Mouse (Mus musculus) natural killer cell, adult 2 months (primary cell): ENCODE results near the gene Vps13d.

Experiments used
- DNase-seq, 2 experiments: peaks; one replicate each; pipeline ENCODE4 v3.0.0; 2022; ENCODE audit warnings: low spot score in 2 of 2

The Vps13d gene

DNA sequence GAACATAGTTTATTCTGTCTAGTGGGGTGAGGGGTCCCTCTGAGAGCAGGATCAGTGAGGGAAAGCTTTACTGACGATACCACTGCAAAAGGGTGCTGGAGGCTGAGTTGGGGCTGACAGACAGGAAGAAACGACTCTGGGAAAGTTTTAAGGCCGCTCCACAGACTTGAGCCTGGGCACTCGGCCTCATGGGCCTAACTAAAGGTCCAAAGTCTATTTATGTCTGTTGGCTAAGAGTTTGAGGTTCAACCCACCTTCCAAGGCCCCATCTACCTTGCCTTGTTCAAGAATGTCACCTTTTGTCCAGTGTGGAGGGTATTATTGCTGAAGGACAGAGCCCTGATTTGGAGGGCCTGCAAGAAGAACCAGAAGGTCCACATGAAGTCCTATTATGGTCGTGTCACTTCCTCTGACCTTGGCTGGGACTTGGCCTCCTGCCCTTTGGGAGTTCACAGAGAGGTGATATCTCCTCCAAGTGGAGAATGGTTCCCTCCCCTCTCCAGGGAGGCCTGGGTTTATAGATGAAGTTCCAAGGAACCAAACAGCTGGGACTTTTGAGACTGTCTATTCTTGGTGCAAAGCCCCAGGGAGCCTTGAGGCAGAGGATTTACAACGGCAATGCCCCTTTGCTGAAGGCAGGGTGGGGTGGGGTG lies 246.9 kb downstream of the Vps13d start:
- DNase-seq, result no peak

DNA sequence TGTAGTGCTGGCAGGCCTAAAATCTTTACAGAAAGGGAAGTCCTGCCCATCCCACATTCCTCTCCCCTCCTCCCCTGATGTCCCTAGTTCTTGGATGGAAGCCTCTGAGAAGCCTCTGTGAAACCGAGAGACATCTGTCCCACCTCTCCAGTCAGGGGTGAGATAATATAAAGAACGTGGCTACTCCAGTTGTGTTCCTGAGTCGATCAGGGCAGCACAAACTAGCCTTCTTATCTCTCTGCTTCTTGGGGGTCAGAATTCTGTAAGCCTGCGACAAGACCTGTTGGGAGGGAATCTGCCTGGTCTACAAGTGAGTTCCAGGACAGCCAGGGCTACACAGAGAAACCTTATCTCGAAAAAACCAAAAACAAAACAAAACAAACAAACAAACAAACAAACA lies 251.5 kb downstream of the Vps13d start:
- no peak for DNase-seq

DNA sequence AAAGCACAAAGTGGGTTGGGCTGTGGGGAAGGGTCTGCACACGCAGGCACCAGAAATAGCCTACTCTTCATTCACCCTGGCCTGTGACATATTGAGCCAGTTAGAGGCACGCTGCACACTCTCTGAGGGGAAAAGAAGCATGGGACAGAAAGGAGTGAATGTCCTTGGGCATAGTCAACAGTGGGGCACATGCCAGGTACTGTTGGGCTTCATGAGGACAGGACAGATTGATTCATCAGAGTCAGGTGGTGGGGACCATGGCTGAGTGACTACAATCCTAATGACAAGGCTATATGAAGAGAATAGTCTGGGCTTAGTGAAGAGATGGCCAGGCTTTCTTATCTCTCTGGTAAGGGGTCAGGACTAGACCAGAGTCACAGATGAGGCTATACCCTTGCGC lies 252.4 kb downstream of the Vps13d start:
- no peak for DNase-seq

DNA sequence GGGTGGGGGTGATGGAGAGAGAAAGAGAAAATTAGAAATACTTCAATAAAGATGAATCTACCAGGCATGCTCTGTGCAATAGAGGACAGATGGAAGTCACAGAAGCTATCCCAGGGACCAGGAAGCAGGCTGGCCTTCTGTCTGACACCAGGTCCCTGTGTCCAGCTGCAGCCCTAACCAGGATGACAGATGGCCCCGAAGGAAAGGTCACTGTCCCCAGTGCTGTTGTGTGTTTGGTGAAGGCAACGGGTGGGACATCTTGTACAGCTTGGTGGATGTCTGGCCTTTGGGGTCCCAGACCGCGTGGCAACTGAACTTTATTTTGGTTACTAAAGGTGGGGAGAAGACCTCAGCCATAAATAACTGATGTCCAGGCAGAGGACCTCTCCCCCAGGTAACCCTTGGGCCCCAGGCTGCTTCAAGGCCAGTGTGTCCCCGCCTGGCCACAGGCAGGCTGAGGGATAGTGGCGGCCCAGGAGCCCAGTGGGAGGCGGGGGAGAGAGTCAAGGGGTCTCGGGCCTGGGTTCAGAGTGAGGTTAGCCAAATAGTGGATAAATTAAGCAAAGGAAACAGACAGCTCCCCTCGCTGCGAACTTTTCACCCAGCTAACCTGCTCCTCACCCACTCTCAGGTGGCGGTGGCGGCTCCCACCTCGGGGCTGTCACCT lies 253.9 kb downstream of the Vps13d start:
- no peak for DNase-seq

DNA sequence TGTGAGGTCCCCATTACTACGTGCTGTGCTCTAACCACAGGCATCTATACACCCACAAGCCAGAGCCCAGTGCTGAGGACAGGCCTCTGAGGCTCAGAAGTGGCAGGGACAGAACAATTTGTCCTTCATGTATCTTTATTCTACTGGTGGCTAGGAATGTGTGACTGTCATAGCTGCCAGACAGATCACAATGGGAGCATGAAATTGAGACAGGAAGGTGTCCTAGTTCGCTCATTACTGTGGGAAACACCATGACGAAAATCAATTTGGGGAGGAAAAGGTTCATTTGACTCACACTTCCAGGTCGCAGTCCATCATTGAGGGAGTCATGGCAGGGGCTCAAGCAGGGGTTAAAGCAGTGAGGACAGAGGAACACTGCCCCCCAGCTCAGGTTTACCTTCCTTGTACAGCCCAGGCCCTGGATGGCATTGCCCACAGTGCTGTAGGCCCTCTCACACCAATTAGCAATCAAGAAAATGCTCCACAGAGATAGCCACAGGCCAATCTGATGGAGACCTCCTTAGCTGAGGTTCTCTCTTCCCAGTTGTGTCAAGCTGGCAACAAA lies 254.9 kb downstream of the Vps13d start:
- DNase-seq, result no peak

DNA sequence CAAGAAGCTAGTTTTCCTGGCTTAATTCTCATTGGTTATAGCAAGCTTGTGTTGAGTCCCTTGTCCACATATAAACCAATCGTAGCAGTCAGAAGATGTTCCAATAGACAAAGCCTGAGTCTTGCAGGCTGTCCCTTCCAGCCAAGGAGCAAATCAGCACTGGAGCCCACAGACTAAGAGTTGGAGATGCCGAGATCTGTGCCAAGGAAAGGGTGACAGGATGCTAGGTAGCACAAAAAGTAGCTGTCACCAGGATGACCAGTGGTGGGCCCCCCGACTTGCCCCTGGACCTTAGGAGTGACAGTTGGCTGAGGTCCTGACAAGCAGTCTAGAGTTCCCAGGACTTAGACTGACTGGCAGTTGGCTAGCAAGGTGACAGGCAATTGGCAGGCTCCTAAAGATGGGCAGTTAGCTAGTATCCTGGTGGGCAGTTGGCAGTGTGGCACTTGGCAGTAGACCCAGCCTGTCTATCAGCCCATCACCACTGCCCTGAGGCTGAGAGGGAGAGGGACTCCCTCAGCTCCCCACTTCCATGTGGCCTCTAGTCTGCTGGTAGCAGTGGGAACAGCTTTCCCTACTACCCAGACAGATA lies 258.1 kb downstream of the Vps13d start:
- no peak for DNase-seq

DNA sequence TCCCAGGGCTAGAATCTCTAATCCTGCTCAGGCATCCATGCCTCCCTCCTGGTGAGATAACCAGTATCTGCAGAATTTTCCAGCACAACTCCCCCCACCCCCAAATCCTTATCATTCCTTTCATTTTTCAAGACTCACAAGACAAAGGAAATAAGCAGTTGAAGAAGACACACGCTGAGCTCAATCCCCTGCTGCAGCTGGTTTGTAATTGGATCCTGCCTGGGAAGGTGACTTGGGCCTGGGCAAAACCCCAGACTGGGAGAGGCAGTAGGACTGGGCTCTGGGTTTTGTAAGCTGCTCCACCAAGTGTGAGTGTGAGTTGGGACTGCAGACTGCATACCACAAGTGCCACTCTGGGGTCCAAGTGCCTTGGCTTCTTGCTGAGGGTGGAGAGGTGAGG lies 260.3 kb downstream of the Vps13d start:
- DNase-seq, result no peak

DNA sequence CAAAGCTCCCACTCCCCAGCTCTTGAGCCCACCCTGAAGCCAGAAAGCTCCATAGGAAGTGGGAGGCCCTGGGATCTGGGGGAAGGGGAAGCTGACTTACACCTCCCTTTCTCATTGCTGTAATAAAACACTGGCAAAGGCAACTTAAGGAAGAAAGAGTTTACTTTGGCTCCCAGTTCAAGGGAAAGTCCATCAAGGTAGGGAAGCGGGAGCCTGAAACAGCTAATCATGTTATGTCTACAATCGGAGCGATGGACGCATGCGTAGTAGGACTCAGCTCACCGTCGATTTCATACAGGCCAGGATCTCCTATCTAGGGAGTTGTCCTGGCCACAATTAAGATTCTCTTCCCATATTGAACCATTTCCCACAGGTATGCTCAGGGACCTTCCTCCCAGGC lies 263.6 kb downstream of the Vps13d start:
- no peak for DNase-seq

DNA sequence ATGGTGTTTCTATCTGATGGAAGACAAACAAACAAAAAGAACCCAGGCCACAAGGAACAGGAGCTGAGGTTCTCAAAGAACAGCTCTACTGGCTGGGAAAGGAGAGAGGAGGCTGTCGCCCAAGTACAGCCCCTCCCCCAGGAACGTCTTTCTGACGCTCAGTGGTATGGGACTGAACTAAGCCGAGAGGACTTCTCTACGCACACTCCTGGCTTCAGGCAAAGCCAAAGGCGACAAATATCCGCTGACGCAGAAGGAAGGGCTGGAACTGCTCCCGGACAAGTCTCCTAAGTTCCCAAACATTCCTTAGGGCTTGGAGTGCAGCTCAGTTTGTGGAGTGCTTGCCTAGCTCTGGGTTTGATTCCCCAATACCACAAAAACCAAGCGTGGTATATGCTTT lies 264.4 kb downstream of the Vps13d start:
- DNase-seq, result no peak

DNA sequence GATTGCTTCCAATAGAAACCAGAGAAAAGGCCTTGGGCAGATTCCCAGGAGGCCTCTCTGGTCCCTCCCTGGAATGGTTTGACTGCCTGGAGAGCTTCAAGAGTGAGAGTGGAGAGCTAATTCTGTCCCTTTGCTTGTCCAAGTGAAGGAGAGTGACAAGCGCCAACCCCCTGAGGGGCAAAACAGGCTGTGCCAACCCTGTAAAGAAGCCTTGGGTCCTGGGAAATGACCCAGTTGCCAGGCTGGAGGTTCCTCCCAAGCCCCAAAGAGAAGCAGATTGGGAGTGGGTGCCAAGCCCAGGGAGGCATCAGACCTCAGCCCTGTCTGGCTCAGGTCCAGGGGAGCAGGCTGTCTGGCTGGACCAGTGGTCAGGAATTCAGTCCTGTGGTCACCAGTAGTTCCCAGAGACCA lies 265.0 kb downstream of the Vps13d start:
- no peak for DNase-seq

DNA sequence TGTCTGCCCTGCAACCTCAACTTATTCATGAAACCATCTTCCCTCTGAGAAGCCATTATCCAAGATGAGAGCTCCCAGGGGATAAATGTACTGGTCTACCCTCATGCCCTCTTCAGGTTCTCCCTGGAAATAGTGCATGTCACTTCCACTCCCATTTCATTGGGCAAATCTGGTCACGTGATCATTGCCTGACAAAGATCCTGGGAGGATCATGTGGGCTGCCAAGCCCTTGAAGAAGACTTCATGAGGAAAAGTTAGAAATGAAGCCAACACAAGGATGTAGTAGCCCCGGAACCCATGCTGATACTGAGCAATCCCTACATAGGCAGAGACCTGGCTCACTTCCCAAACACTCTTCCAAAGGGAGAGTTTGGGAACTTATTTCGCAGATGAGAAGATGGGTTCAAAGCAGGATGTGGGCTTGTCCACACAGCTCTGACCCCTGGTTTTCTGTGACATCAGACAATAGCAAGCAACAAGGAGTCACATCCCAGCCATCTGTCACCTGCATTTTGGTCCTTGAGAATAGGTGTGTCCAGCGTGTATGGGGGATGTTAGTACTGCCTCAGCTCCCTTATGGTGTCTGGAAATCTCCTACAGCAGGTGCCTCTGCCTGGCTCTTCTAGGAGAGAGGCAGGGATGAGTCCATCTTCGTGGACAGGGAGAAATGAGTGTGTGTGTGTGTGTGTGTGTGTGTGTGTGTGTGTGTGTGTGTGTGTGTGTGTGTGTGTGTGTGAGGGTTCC lies 265.9 kb downstream of the Vps13d start:
- no peak for DNase-seq
